Mouse (Mus musculus): ENCODE measurements around the gene Phpt1. TPM values are rescaled to one million over a fixed set of nuclear protein-coding genes. Genes with fewer than 3 reads are reported as not detected.

Gene Phpt1
- total and polyA plus RNA-seq, 3 experiments, result 34.7 to 73.7 TPM; not detected in 1

DNA sequence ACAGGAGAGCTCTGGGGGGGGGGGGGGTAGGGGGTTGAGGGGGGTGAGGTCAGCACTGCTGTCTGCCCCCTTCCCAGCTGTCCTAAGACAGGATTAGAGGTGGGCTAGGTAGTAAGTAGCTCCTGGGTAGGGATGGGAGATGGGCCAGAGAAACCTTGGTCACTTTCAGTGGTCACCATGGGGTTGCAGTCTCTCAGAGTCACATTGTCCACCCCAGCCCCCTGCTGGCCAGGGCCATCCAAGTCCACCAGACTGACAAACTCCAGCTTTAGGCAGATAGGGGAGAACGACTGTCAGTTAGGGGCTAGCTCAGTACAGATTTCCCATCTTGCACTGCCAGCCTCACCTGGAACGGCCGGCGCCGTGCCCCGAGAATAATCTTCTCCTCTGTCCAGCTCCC is 8.5 kb downstream of the Phpt1 start:
- DNase-seq (ENCODE audit: low read depth, low spot score), result no peak
- H3K27me3 ChIP-seq (ENCODE audit: control insufficient read depth in 1 of 2, insufficient read depth in 2 of 2, low read length in 2 of 2), result no peaks in the 10 kb centered on the region
- no peaks in the 10 kb centered on the region; a peak in 1 of 4 replicates for H3K36me3 ChIP-seq (ENCODE audit: control insufficient read depth in 1 of 2, insufficient read depth in 2 of 2, low read length in 2 of 2)
- no peak for TF ChIP-seq ZNF384 (IDR thresholded peaks at IDR 0.05; ENCODE audit: low read depth, low read length)
- TF ChIP-seq GABPA (IDR thresholded peaks at IDR 0.05; ENCODE audit: low read depth, low read length), result no peak
- no peak for TF ChIP-seq SMC3 (IDR thresholded peaks at IDR 0.05; ENCODE audit: low read depth, low read length)
- TF ChIP-seq BHLHE40 (IDR thresholded peaks at IDR 0.05; ENCODE audit: borderline replicate concordance, low read depth, low read length), result no peak
- no peak for TF ChIP-seq KAT2A (conservative IDR thresholded peaks at IDR 0.05; ENCODE audit: low read depth, low read length)
- no peak for TF ChIP-seq TAL1 (IDR thresholded peaks at IDR 0.05; ENCODE audit: low read length)
- no peak for TF ChIP-seq POLR2A (IDR thresholded peaks at IDR 0.05; ENCODE audit: control insufficient read depth in 1 of 2, insufficient read depth in 1 of 2, low read depth in 1 of 2, low read length in 2 of 2, poor library complexity in 1 of 2)
- no peaks in the 10 kb centered on the region for H3K9me3 ChIP-seq (replicated peaks; ENCODE audit: insufficient read depth, low read length)
- no peak overlapping the region for H3K27ac ChIP-seq (ENCODE audit: control insufficient read depth, low read depth, low read length)
- H3K4me1 ChIP-seq (ENCODE audit: control insufficient read depth in 1 of 2, insufficient read depth in 2 of 2, low read length in 2 of 2), result no peaks in the 10 kb centered on the region
- no peak overlapping the region for H3K4me3 ChIP-seq (ENCODE audit: control insufficient read depth in 1 of 2, insufficient read depth in 1 of 2, low read depth in 2 of 2, low read length in 2 of 2)
- no peak overlapping the region for H3K9ac ChIP-seq (ENCODE audit: control insufficient read depth, low read depth, low read length, poor library complexity, severe bottlenecking)
- no peaks in the 10 kb centered on the region for H3K79me2 ChIP-seq (ENCODE audit: control insufficient read depth, insufficient read depth, low read length, poor library complexity)

DNA sequence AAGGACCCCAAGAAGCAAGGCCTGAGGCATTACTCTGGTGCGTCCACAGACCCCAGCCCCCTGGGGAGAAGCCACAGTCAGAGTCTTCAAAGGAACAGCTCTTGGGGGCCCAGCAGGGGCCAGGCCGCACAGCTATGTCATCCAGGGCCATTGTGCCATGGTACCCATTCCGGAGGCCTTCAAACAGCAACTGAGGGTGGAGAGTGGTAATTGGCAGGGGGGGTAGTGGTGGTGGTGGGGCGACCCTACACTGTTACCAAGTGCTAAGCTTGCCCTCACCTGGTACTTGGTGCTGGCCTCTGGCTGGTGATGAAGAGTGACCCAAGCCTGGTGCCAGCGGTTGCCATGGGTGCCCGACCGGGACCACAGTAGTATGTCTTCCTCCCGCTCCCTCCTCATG is 9.3 kb downstream of the Phpt1 start:
- H3K9ac ChIP-seq (ENCODE audit: control insufficient read depth, low read depth, low read length, poor library complexity, severe bottlenecking), result no peak overlapping the region
- no peak overlapping the region for H3K4me3 ChIP-seq (ENCODE audit: control insufficient read depth in 1 of 2, insufficient read depth in 1 of 2, low read depth in 2 of 2, low read length in 2 of 2)
- DNase-seq (ENCODE audit: low read depth, low spot score), result no peak
- H3K27me3 ChIP-seq (ENCODE audit: control insufficient read depth in 1 of 2, insufficient read depth in 2 of 2, low read length in 2 of 2), result no peaks in the 10 kb centered on the region
- H3K79me2 ChIP-seq (ENCODE audit: control insufficient read depth, insufficient read depth, low read length, poor library complexity), result no peaks in the 10 kb centered on the region
- TF ChIP-seq E2F4 (IDR thresholded peaks at IDR 0.05; ENCODE audit: borderline replicate concordance, low read depth, low read length), result no peak
- no peak for TF ChIP-seq USF2 (IDR thresholded peaks at IDR 0.05; ENCODE audit: borderline replicate concordance in 1 of 2, insufficient read depth in 1 of 2, low read depth in 1 of 2, low read length in 2 of 2)
- TF ChIP-seq POLR2A (IDR thresholded peaks at IDR 0.05; ENCODE audit: control insufficient read depth in 1 of 2, insufficient read depth in 1 of 2, low read depth in 1 of 2, low read length in 2 of 2, poor library complexity in 1 of 2), result no peak
- TF ChIP-seq EP300 (IDR thresholded peaks at IDR 0.05; ENCODE audit: low read depth in 1 of 2, low read length in 2 of 2), result no peak
- H3K9me3 ChIP-seq (replicated peaks; ENCODE audit: insufficient read depth, low read length), result no peaks in the 10 kb centered on the region
- no peak overlapping the region for H3K27ac ChIP-seq (ENCODE audit: control insufficient read depth, low read depth, low read length)
- no peaks in the 10 kb centered on the region for H3K4me1 ChIP-seq (ENCODE audit: control insufficient read depth in 1 of 2, insufficient read depth in 2 of 2, low read length in 2 of 2)
- peaks cover 0 to 3% of the 10 kb centered on the region in 2 experiments; a peak in 1 of 4 replicates for H3K36me3 ChIP-seq (ENCODE audit: control insufficient read depth in 1 of 2, insufficient read depth in 2 of 2, low read length in 2 of 2)

DNA sequence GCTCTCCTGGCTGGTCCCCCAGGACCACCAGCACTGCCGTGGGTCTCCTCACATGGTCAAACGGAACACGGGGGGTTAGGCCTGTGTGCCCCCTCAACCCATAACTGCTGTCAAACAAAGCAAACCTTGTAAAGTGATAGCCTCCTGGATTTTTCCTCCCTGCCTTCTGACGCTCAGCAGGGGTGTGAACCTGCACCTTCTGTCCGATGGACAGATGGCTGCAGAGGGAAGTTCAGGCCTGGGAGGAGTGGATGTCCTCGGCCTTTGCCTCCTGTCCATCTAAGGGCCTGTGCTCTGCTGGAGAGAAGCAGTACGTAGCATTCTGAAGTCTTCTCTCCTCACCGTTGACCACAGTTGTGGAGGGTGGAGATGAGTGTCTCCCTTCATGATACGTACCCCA is 13.1 kb downstream of the Phpt1 start:
- no peak for DNase-seq (ENCODE audit: low read depth, low spot score)
- Histone ChIP-seq H3K4me1 (ENCODE audit: control insufficient read depth in 1 of 2, insufficient read depth in 2 of 2, low read length in 2 of 2) (peaks cover 4 to 7% of the 10 kb centered on the region in 2 experiments; a peak in 3 of 4 replicates), H3K27ac (ENCODE audit: control insufficient read depth, low read depth, low read length) (no peak overlapping the region), H3K4me3 (ENCODE audit: control insufficient read depth in 1 of 2, insufficient read depth in 1 of 2, low read depth in 2 of 2, low read length in 2 of 2) (no peak overlapping the region), H3K9ac (ENCODE audit: control insufficient read depth, low read depth, low read length, poor library complexity, severe bottlenecking) (no peak overlapping the region), H3K9me3 (replicated peaks; ENCODE audit: insufficient read depth, low read length) (no peaks in the 10 kb centered on the region), H3K27me3 (ENCODE audit: control insufficient read depth in 1 of 2, insufficient read depth in 2 of 2, low read length in 2 of 2) (no peaks in the 10 kb centered on the region), H3K79me2 (ENCODE audit: control insufficient read depth, insufficient read depth, low read length, poor library complexity) (peaks cover 20% of the 10 kb centered on the region), H3K36me3 (ENCODE audit: control insufficient read depth in 1 of 2, insufficient read depth in 2 of 2, low read length in 2 of 2) (peaks cover 5 to 6% of the 10 kb centered on the region in 2 experiments)
- TF ChIP-seq TCF12 (IDR thresholded peaks at IDR 0.05; ENCODE audit: low read depth, low read length) (no peak), POLR2AphosphoS2 (IDR thresholded peaks at IDR 0.05; ENCODE audit: low read length) (peak; percentile 17; the same call in 1 of the 2 replicates)
